Mouse (Mus musculus) neutrophil, adult 5-6 weeks (primary cell): ENCODE results near the gene Ndufc1. TPM values are rescaled to one million over a fixed set of nuclear protein-coding genes. Genes with fewer than 3 reads are reported as not detected.

ENCODE experiments used
- total RNA-seq: library from RNA; stranded (forward); fragments of 200-1000 nt; gene quantifications from 2 replicates; pipeline ENCODE4 v1.2.3, GENCODE M21; 2017

The Ndufc1 gene
- total RNA-seq, 1 experiment from 2014 or later = 17.5 TPM

Other genes starting within 250 kb of the Ndufc1 start
- 4.0 and 6.6 TPM in 2 replicates for gene Noct, start 184.5 kb downstream of the Ndufc1 start, total RNA-seq
- gene Elf2, start 68.3 kb downstream of the Ndufc1 start, total RNA-seq = 173 and 175 TPM in 2 replicates
- gene Mgarp, start 12.2 kb downstream of the Ndufc1 start, total RNA-seq = not detected in 2 replicates
- 78.2 and 80.2 TPM in 2 replicates for gene Naa15, start 6.2 kb upstream of the Ndufc1 start, total RNA-seq
- gene Rab33b, start 74.9 kb upstream of the Ndufc1 start, total RNA-seq = 30.6 and 32.5 TPM in 2 replicates
- gene Setd7, start 151.9 kb upstream of the Ndufc1 start, total RNA-seq = 52.6 and 54.0 TPM in 2 replicates